Mouse (Mus musculus): ENCODE data around the gene Ppp1r9a.

- TF ChIP-seq CTCF (conservative IDR thresholded peaks at IDR 0.05; ENCODE audit: low read length) (no peak), NANOG (IDR thresholded peaks at IDR 0.05; ENCODE audit: borderline replicate concordance, low read length) (no peak)
These were observed 37.4 kb downstream of the Ppp1r9a start for GRCm38 (mm10) chr6:4940086-4940485.

All from E14TG2a.4 (cell line).